Mouse (Mus musculus) MN1 (cell line): ENCODE data around the gene Rlbp1.

ENCODE experiments used
- DNase-seq: peaks from one replicate; pipeline ENCODE4 v3.0.0-alpha.2; 2016; ENCODE audit warnings: low spot score

Gene Rlbp1

GRCm38 (mm10) chr7:79386422-79387133 is at the start of gene Rlbp1:
Gene Rlbp1 (minus strand): TSS chr7:79387048.
- no peak for DNase-seq

- DNase-seq, result no peak
Measured at GRCm38 (mm10) chr7:79428243-79428642, 41.4 kb upstream of the Rlbp1 start.

DNA sequence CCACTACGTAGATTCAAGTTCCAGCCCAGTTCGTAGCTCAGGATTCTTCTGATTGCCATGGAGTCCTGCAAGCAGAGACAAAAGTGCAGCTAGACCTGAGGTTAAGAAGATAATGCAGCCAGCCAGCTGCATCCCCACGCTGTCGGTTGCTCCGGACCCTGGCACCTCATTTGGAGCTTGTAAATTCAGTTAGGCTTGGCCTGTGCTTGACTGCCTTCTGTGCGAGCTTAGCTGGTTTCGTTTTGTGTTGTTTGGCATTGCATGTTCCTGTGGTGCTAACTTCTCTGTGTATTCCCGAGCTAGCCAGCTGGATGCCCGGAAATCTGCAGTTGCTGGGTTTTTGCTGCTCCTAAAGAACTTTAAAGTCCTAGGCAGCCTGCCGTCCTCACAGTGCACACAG is 39.0 kb upstream of the Rlbp1 start:
- no peak for DNase-seq

DNA sequence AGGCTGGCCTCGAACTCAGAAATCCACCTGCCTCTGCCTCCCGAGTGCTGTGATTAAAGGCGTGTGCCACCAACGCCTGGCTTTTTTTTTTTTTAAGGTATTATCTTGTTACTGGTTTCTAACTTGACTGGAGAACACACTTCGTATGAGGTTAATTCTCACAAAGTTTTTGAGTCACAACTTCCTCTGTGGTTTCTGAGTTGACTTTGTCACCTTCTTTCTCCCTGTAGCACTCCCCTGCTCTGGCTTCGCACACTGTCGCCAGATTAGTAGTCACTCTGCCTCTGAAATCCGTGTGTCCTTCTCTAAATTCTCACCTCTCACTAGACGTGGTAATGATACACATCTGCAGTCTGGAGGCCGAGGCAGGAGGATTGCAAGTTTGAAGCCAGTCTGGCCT is 36.0 kb upstream of the Rlbp1 start:
- DNase-seq, result no peak

GRCm38 (mm10) chr7:79419950-79420349 is 33.1 kb upstream of the Rlbp1 start:
- DNase-seq, result no peak

DNA sequence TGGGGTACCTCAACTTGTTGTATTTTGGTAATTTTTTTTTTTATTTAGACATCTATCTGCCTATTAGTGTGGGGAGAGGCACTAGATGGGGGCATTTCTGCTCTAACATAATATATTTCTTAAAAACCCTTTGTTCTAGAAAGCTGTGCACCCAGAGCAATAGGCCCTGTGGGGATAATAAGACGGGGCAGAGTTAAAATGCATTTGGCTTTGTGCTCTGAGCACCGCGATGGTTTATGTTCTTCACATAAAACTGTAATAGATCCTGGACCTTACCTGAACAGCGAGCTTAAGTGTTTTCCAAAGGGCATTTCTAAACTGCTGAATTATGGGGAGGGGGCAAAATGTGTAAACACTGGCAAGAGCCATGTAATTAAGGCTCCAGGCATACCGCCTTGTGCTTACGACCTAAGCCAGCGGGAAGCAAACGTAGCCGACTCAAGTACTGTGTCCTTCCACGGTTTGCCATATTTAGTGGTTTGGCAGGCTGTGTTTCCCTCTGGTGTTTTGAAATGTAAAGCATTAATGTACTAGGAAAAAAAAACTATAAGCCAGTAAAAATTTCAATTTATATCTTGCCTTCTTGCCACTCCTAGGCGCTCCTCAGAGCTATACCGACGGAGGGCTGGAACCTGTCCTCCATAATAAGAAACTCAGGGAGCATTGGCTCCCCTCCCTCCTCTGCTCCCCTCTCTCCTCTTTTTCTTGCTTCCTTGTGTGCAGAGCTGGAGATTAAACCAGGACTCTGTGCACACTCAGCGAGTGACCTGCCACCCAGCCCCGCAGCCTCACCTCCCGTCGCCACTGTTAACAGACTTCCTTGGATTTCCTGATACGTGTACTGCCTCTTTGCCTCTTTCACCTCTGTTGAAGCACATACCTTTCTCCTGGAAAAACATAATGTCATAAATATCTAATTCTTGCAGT is 27.9 kb upstream of the Rlbp1 start:
- DNase-seq, result no peak

- no peak for DNase-seq
Measured at GRCm38 (mm10) chr7:79400296-79400695, 13.4 kb upstream of the Rlbp1 start.

DNA sequence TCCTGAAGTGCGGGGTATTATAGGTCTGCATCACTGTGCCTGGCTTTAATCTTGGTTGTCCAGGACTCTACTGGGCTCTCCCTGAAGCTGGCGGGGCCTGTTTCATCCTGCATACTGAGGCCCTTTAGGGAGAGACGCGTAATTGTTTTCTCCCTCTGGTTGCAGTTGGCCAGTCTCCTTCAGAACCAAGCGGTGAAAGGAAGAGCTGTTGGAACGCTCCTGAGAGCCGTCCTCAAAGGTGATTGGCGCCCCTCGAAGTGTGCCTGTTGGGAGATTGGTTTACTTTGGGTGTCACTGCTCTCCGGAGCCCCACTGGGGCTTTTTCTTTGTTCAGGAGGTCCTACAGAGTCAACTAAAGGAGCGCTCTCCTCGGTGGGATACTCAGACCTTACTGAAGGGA is 12.1 kb upstream of the Rlbp1 start:
- no peak for DNase-seq

DNA sequence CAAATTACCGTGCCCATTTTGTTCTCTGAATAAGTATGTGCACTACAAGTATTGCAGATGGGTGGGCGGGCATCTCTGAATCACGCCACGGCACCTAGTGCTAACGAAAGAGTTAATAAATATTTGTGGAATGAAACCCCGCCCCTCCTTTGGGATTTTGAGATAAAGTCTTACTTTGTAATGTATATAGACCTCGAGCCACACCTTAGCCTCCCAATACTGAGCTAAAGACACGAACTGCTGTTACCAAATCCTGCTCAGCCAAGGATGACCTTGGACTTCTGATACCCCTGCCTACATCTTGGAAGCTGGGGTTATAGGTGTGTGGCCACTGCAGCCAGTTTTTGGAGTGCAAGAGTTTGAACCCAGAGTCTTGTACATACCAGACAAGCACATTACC is 11.6 kb upstream of the Rlbp1 start:
- DNase-seq, result no peak

DNA sequence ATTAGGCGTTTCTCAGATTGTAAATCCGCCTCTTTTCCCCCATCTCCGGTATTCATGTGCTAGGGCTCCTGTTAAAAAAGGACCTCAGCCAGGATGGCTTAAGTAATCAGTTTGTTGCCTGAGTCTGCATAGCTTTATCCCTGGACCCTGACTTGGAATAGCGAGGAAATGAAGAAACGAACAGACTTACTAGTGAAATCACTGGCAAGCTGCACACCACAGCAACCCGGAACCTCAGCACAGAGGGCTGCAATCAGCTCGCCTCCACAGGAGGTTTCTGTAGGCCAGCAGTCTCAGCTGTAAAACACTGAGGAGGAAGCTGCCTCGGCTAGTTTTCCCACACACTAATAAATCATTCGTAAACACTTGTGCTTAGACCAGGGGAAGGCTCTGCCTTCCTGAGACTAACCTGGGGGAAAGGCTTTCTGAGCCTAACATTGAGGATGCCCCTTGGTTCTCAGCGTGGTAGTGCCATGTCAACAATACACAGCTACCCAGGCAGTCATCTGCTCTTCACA is 10.7 kb upstream of the Rlbp1 start:
- no peak for DNase-seq

- no peak for DNase-seq
Measured at GRCm38 (mm10) chr7:79395186-79395585, 8.3 kb upstream of the Rlbp1 start.

- no peak for DNase-seq
Measured at GRCm38 (mm10) chr7:79394666-79395065, 7.8 kb upstream of the Rlbp1 start.

DNA sequence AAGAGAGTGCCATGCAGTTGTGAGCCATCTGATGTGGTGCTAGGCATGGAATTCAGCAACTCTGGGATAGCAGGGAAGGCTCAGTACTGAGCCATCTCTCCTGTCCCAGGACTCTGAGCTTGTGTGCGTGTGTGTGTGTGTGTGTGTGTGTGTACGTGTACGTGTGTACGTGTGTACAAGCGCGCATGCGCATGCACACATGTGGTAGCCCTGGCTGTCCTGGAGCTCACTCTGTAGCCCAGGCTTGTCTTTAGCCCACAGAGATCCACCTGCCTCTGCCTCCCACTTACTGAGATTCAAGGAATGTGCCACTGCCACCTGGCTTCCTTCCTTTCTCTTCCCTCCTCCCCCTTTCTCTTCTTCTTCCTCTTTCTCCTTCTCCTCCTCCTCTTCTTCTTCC is 7.1 kb upstream of the Rlbp1 start:
- DNase-seq, result no peak

- peak; percentile 60 for DNase-seq
Measured at GRCm38 (mm10) chr7:79392860-79393513, 6.1 kb upstream of the Rlbp1 start.

DNA sequence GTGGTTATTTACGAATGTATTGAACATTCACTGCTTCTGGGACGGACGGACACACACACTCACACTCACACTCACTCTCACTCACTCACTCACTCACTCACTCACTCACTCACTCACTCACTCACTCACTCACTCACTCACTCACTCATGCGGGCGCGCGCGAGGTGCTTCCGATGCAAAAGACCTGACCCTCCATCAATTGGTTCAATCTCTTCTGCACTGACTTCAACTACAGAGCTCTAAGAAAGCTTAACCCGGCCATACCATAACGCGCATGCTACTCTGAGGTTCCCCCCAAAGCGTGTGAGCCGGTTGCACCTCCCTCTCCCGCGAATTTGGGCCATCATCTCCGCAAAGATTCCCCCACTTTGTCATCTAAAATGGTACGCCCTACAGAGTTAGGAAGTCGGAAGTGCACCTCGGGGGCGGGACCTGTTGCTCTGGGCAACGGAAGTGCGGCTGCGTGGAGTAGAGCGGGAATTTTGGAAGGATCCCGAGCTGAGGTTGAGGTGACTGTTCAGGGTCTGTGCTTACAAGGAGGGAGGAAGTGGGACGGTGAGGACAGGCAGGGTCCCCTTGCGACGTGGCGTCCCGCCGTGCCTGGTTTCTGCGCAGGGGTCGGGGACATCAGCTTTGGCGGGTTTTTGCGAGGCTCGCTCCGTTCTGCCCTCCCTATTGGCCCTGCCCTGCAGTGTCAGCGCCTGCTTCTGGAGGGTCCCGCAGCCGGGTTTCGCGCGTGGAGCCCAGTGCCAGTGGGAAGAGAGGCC is 5.2 kb upstream of the Rlbp1 start, which contains the start of gene Fanci:
Gene Fanci (plus strand): TSS at position 47 of the 767 bp plus-strand sequence.
- peak; percentile 97 for DNase-seq

DNA sequence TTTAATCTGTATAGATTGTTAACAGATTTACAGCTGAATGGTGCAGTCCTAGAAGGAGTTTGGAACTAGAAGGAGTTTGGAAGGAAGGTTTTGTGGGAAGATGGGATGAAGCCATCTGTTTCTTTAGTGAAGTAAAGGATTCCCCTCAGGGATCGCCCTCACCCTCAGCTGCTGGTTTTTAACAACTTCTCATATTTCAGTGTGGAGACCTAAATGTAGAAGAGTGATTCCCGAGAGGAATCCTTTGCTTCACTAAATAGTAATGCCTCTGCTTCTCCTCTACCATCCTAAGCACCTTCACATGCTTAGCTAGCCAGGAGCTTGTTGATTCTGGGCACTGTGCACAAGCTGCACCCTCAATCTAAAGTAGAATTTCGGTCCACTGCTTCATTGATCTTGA is 4.6 kb upstream of the Rlbp1 start:
- no peak for DNase-seq

GRCm38 (mm10) chr7:79390141-79390708 is 3.4 kb upstream of the Rlbp1 start:
- no peak for DNase-seq

- DNase-seq, result no peak
Measured at GRCm38 (mm10) chr7:79388671-79389206, 1.9 kb upstream of the Rlbp1 start.

DNA sequence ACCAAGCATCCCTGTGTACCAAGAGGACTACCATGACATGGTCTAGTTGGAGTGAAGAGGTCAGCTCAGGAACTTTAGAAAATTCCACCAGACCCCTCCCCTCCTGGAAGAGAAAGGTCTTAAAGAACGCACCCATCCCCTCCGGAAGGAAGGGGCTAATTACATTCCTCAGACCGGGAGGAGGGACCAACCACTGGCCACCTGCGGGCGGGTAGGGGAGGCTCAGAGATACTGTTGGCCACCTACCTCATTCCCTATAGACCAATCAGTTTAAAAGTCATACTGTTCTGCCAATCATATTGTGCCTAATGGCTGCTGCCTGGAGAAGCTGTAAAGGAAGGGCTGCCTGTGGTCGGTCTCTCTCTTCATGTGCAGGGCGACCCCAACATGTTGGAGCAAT is 1.1 kb upstream of the Rlbp1 start:
- no peak for DNase-seq

DNA sequence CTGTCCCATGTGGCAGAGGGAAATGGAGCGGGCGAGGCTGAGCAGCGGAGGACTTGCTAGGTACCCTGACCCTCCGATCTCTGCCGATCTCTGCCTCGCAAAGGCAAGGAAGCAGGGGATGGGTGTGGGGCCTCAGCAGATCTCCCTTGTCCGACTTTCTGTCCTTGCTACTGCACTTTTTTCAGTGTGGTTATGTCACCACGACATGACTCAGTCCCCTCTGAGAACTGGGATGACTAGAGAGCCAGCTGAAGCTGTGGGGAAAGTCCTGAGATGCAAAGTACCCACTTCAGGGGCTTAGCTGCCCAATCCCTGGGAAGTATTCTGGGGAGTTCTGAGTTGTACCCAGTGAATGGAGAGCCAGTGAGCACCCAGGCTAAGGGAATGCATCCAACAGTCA is 292 bp upstream of the Rlbp1 start:
- DNase-seq, result no peak
